Mouse (Mus musculus) monocyte, adult 2 months (primary cell): ENCODE results near the gene Etv6.

Source experiments
- DNase-seq, 2 experiments: peaks; one replicate each; pipeline ENCODE4 v3.0.0; 2022; ENCODE audit warnings: low spot score in 2 of 2, low read depth in 1 of 2

Gene Etv6

GRCm38 (mm10) chr6:134163346-134163745, 127.8 kb downstream of the Etv6 start:
- DNase-seq: no peak

GRCm38 (mm10) chr6:134164356-134164755, 128.9 kb downstream of the Etv6 start:
- no peak for DNase-seq

GRCm38 (mm10) chr6:134165012-134165411, 129.5 kb downstream of the Etv6 start:
- no peak for DNase-seq

- DNase-seq: no peak
Observed at GRCm38 (mm10) chr6:134167963-134168362, 132.5 kb downstream of the Etv6 start.

- DNase-seq: no peak
Observed at GRCm38 (mm10) chr6:134168799-134169198, 133.3 kb downstream of the Etv6 start.

- DNase-seq: no peak
Observed at GRCm38 (mm10) chr6:134171235-134171634, 135.7 kb downstream of the Etv6 start.

- no peak for DNase-seq
Observed at GRCm38 (mm10) chr6:134171906-134172728, 136.6 kb downstream of the Etv6 start.

GRCm38 (mm10) chr6:134173439-134173838, 137.9 kb downstream of the Etv6 start:
- no peak for DNase-seq

- DNase-seq: no peak
Observed at GRCm38 (mm10) chr6:134175059-134175458, 139.6 kb downstream of the Etv6 start.

- no peak for DNase-seq
Observed at GRCm38 (mm10) chr6:134177196-134177595, 141.7 kb downstream of the Etv6 start.

- DNase-seq: no peak
Observed at GRCm38 (mm10) chr6:134182301-134182948, 146.9 kb downstream of the Etv6 start.

- no peak for DNase-seq
Observed at GRCm38 (mm10) chr6:134183592-134184342, 148.3 kb downstream of the Etv6 start.

- no peak for DNase-seq
Observed at GRCm38 (mm10) chr6:134186286-134186903, 150.9 kb downstream of the Etv6 start.

GRCm38 (mm10) chr6:134188719-134189118, 153.2 kb downstream of the Etv6 start:
- DNase-seq: no peak

GRCm38 (mm10) chr6:134189174-134189573, 153.7 kb downstream of the Etv6 start:
- DNase-seq: no peak

- peak in 1 of 2 experiments; percentile 37 for DNase-seq
Observed at GRCm38 (mm10) chr6:134189575-134190132, 154.2 kb downstream of the Etv6 start.

- no peak for DNase-seq
Observed at GRCm38 (mm10) chr6:134190597-134191278, 155.2 kb downstream of the Etv6 start.

- DNase-seq: no peak
Observed at GRCm38 (mm10) chr6:134192710-134193109, 157.2 kb downstream of the Etv6 start.

- no peak for DNase-seq
Observed at GRCm38 (mm10) chr6:134199895-134200294, 164.4 kb downstream of the Etv6 start.

GRCm38 (mm10) chr6:134200577-134200976, 165.1 kb downstream of the Etv6 start:
- DNase-seq: no peak
